Mouse (Mus musculus) midbrain, embryonic 11.5 days (tissue): ENCODE results near the gene Nkx2-3. TPM values are rescaled to one million over a fixed set of nuclear protein-coding genes. Genes with fewer than 3 reads are reported as not detected.
A peak's percentile ranks its signal among the peaks of the same experiment; 100 is the strongest.

Source experiments
- ATAC-seq: fragments of 200-750 bp; cut with Nextera tagmentation; 2 replicates; pipeline ENCODE4 v1.8.0; 2017; ENCODE audit warnings: moderate TSS enrichment, moderate library complexity; ENCODE audit not compliant: low FRiP score
- DNase-seq: peaks from one replicate; pipeline ENCODE4 v3.0.0; 2015; ENCODE audit warnings: low spot score; ENCODE audit errors: missing footprints
- H3K27ac ChIP-seq: fragments of 300-500 bp; sonication (generic); 2 replicates; pipeline ENCODE4 v1.5.1; 2014; ENCODE audit warnings: low read depth, low read length
- H3K27me3 ChIP-seq: fragments of 300-500 bp; sonication (generic); 2 replicates; pipeline ENCODE4 v1.6.1; 2014; ENCODE audit warnings: mild to moderate bottlenecking, low read length, moderate library complexity, mixed read lengths; ENCODE audit not compliant: control insufficient read depth, insufficient read depth
- H3K36me3 ChIP-seq: fragments of 300-500 bp; sonication (generic); 2 replicates; pipeline ENCODE4 v1.6.1; 2014; ENCODE audit warnings: mild to moderate bottlenecking, low read length, moderate library complexity, mixed read lengths; ENCODE audit not compliant: control insufficient read depth, insufficient read depth
- H3K4me1 ChIP-seq: fragments of 300-500 bp; sonication (generic); 2 replicates; pipeline ENCODE4 v1.6.1; 2014; ENCODE audit warnings: low read length; ENCODE audit not compliant: control insufficient read depth, insufficient read depth
- H3K4me2 ChIP-seq: fragments of 300-500 bp; sonication (generic); 2 replicates; pipeline ENCODE4 v1.6.1; 2014; ENCODE audit warnings: mild to moderate bottlenecking, moderate library complexity
- H3K4me3 ChIP-seq: fragments of 300-500 bp; sonication (generic); 2 replicates; pipeline ENCODE4 v1.5.1; 2014; ENCODE audit warnings: low read depth, low read length
- H3K9ac ChIP-seq: fragments of 300-500 bp; sonication (generic); 2 replicates; pipeline ENCODE4 v1.6.1; 2014; ENCODE audit warnings: low read length
- H3K9me3 ChIP-seq: fragments of 300-500 bp; sonication (generic); 2 replicates; pipeline ENCODE4 v1.6.1; 2016; ENCODE audit warnings: low read length; ENCODE audit not compliant: control insufficient read depth
- WGBS: fragments of 180-500 bp; shearing (Covaris S2); extraction: QIAGEN DNeasy Blood & Tissue Kit; methylation state at CpG from one replicate; pipeline ENCODE4 v1.1.7; 2014; 5-methylcytosine and 5-hydroxymethylcytosine counted together
- microRNA-seq: library from miRNA; unstranded; fragments of <30 nt; microRNA quantifications from one replicate; pipeline ENCODE4, GENCODE M21; 2017
- polyA plus RNA-seq: library from polyadenylated mRNA; unstranded; fragments of >200 nt; fragmentation: Nextera tagmentation; extraction: Ambion mirVana; gene quantifications from 2 replicates; pipeline ENCODE4 v1.2.1, GENCODE M21; 2014

Nkx2-3 gene
- polyA plus RNA-seq, 1 experiment from 2014 or later: 0.60 TPM

DNA sequence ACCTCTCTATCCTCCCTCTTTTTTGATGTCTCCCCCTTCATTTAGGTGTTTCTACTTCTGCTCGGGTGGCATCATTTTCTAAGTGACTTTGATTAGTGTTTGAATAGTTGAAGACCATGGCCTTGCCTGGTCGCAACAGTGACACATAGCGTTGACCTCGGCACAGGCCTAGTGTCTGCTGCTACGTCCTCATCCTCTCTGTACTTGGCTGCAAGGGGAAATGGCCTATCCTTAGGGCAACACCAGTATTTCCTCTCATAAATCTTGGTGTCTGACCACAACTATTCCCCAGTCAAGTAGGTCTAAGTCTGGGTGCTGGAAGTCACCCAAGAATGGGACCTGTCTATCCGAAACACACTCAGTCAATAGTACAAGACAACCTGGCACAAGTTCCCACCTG is 47.5 kb downstream of the Nkx2-3 start:
- WGBS: 87% methylated on average over 6 of the region's 6 CpGs
- H3K4me2 ChIP-seq: no peak overlapping the region

DNA sequence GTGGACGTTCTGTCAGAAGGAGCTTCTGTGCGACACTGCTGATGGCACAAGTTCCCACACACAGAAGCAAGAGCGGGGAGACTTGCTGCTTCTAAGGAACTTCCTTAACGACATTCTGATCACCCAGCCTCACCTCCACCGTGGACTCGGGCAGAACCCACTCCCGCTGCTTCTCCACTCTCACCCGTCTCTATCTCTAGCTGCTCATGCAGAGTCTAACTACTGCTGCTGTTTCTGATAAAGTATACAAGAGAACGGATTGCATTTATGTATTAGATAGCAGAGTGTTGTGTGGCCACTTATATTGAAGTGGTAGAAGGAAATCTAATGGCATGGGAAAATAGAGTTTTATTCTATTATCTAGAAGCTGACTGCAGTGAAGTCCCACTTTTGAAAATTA is 48.6 kb downstream of the Nkx2-3 start:
- H3K27ac ChIP-seq: no peak overlapping the region
- H3K4me1 ChIP-seq: no peaks in the 10 kb centered on the region
- DNase-seq: no peak
- 88% methylated on average over 9 of the region's 9 CpGs for WGBS
- ATAC-seq: no peak
- no peaks in the 10 kb centered on the region; the same call in 1 of the 2 replicates for H3K36me3 ChIP-seq
- H3K4me2 ChIP-seq: no peak overlapping the region
- H3K9ac ChIP-seq: no peak overlapping the region
- no peak overlapping the region for H3K4me3 ChIP-seq
- H3K27me3 ChIP-seq: no peaks in the 10 kb centered on the region
- no peaks in the 10 kb centered on the region for H3K9me3 ChIP-seq

More for the DNA sequence above, 47.5 kb downstream of the Nkx2-3 start:
- no peak for DNase-seq
- no peaks in the 10 kb centered on the region for H3K9me3 ChIP-seq
- H3K4me3 ChIP-seq: no peak overlapping the region
- H3K27ac ChIP-seq: no peak overlapping the region
- no peaks in the 10 kb centered on the region; the same call in 1 of the 2 replicates for H3K36me3 ChIP-seq
- H3K27me3 ChIP-seq: no peaks in the 10 kb centered on the region
- H3K4me1 ChIP-seq: no peaks in the 10 kb centered on the region
- no peak for ATAC-seq
- H3K9ac ChIP-seq: no peak overlapping the region

DNA sequence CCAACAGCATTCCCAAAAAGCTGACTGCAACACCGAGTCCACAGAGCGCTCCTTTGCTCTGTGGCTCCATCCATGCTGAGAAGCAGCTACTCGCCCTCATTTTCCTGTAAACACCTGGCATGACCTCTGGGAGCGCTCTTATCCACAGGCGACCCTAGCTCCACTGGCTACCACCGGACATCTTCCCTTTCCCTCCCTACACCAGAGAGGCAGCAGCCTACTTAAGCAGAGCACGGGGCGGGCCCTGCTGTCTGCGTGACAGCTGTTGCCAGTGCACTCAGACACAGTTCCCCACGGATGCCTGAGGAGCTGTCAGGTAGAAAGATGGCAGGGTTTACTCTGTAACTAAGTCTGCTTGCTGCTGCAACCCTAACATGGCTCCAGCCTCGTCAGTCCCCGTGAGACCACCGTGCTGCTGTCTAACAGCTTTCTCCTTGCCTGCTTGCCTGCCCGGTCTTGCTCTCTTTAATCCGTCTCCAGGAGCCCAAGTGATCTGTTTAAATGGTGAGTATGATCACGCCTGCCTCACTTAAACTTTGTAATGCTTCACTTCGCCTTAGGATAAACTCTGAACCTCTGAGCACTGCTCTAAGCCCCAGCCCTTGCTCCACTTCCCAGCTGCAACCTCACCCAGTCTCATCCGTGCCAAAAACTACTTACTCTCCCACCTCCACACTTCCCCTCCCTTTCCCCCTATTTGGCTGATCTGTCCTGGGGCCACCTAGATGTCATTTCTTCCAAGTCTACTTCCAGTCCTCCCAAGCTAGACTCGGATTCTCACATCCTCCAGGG is 50.2 kb downstream of the Nkx2-3 start:
- Histone ChIP-seq H3K4me2 (no peak overlapping the region), H3K4me3 (no peak overlapping the region), H3K27ac (no peak overlapping the region), H3K36me3 (no peaks in the 10 kb centered on the region; the same call in 1 of the 2 replicates), H3K27me3 (no peaks in the 10 kb centered on the region), H3K9me3 (no peaks in the 10 kb centered on the region), H3K9ac (no peak overlapping the region), H3K4me1 (no peaks in the 10 kb centered on the region)
- 35% methylated on average over 19 of the region's 19 CpGs for WGBS
- DNase-seq (no peak), ATAC-seq (peak; percentile 52; the same call in 1 of the 2 replicates)

DNA sequence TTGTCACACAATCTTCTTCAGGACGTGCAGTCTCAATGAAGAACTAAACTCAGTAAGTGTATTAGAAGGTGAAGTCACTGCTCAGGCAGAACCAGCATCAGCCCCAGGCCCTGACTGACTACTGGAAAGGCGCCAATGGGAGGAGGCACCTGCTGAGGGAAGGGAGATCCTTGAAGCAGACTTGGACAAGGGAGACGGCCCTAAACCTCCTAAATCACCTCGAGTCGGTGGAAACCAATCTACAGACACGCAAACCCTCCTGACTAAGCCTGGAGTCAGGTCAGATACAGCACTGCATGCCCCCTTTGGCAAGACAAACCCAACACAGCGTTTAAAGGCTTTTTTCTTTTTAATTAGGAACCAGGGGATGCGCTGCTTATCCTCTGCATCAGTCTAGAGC is 51.3 kb downstream of the Nkx2-3 start:
- ATAC-seq (no peak), DNase-seq (peak; percentile 68)
- no peak overlapping the region for H3K4me2 ChIP-seq
- WGBS: 88% methylated on average over 8 of the region's 8 CpGs
- H3K9ac ChIP-seq: no peak overlapping the region
- no peak overlapping the region for H3K4me3 ChIP-seq
- no peaks in the 10 kb centered on the region for H3K9me3 ChIP-seq
- no peak overlapping the region for H3K27ac ChIP-seq
- no peaks in the 10 kb centered on the region for H3K27me3 ChIP-seq
- H3K36me3 ChIP-seq: no peaks in the 10 kb centered on the region; the same call in 1 of the 2 replicates
- no peaks in the 10 kb centered on the region for H3K4me1 ChIP-seq

Small RNA genes lying within 50 kb of the gene (microRNA-seq; reads per million reads assigned to microRNA genes)
- not detected for gene Gm22646

Other genes with a start within 250 kb of the Nkx2-3 start
- gene Hpse2, start 224.0 kb upstream of the Nkx2-3 start, polyA plus RNA-seq: 0.04 TPM in 1 of 2 replicates, not detected in the other
- gene Cnnm1, start 171.9 kb upstream of the Nkx2-3 start, polyA plus RNA-seq: 0.26 and 0.28 TPM in 2 replicates
- 46.6 and 47.0 TPM in 2 replicates for gene Got1, start 87.7 kb upstream of the Nkx2-3 start, polyA plus RNA-seq
- 7.6 and 9.7 TPM in 2 replicates for gene Slc25a28, start 62.6 kb downstream of the Nkx2-3 start, polyA plus RNA-seq
- 12.2 and 12.7 TPM in 2 replicates for gene Entpd7, start 77.3 kb downstream of the Nkx2-3 start, polyA plus RNA-seq
- 11.6 and 12.8 TPM in 2 replicates for gene Cutc, start 140.7 kb downstream of the Nkx2-3 start, polyA plus RNA-seq
- 8.2 and 9.3 TPM in 2 replicates for gene Cox15, start 140.7 kb downstream of the Nkx2-3 start, polyA plus RNA-seq
- gene Abcc2, start 169.9 kb downstream of the Nkx2-3 start, polyA plus RNA-seq: not detected in 2 replicates